Mouse (Mus musculus) G1E (cell line): Measurements from ENCODE around the gene Rara. TPM values are rescaled to one million over a fixed set of nuclear protein-coding genes. Genes with fewer than 3 reads are reported as not detected.

ENCODE experiments used
- ATAC-seq: 2 replicates; pipeline ENCODE4 v1.8.0; 2016; ENCODE audit warnings: mild to moderate bottlenecking; ENCODE audit not compliant: insufficient number of reproducible peaks, poor library complexity, low FRiP score, severe bottlenecking; ENCODE audit errors: extremely low read depth
- DNase-seq: peaks from one replicate; pipeline ENCODE4 v3.0.0; 2012; ENCODE audit warnings: low spot score
- H3K27me3 ChIP-seq: 2 replicates; pipeline ENCODE4 v1.6.1; 2012; ENCODE audit warnings: mild to moderate bottlenecking, low read length, inconsistent platforms; ENCODE audit not compliant: insufficient read depth
- H3K36me3 ChIP-seq: replicated peaks from 2 replicates; pipeline ENCODE3; 2012; ENCODE audit warnings: mild to moderate bottlenecking, inconsistent platforms
- H3K4me1 ChIP-seq: 2 replicates; pipeline ENCODE4 v1.6.1; 2012; ENCODE audit warnings: low read depth, low read length, inconsistent platforms, mixed read lengths; ENCODE audit not compliant: insufficient read depth
- H3K4me3 ChIP-seq: 2 replicates; pipeline ENCODE4 v1.5.1; 2012; ENCODE audit warnings: low read depth, mild to moderate bottlenecking, inconsistent platforms, low read length, moderate library complexity, mixed read lengths
- H3K9me3 ChIP-seq: replicated peaks from 2 replicates; pipeline ENCODE4 v1.6.1; 2012; ENCODE audit warnings: inconsistent platforms
- CTCF ChIP-seq: IDR thresholded peaks from 2 replicates; pipeline ENCODE4 v1.5.1; 2012; ENCODE audit warnings: low read depth, low read length, inconsistent platforms, mixed read lengths
- GATA1 ChIP-seq: IDR thresholded peaks from 2 replicates; pipeline ENCODE4 v1.6.1; 2012; ENCODE audit warnings: borderline replicate concordance, low read length, inconsistent platforms, mixed read lengths
- GATA2 ChIP-seq: IDR thresholded peaks from 2 replicates; pipeline ENCODE4 v1.6.1; 2012; ENCODE audit warnings: low read depth, low read length, inconsistent platforms, borderline replicate concordance
- POLR2AphosphoS5 ChIP-seq: IDR thresholded peaks from 2 replicates; pipeline ENCODE4 v1.6.1; 2012; ENCODE audit warnings: low read depth, low read length, inconsistent platforms; ENCODE audit not compliant: insufficient replicate concordance
- TAL1 ChIP-seq: conservative IDR thresholded peaks from 2 replicates; pipeline ENCODE4 v1.6.1; 2012; ENCODE audit warnings: low read depth, low read length, inconsistent platforms, mixed read lengths
- polyA plus RNA-seq: library from polyadenylated mRNA; stranded (reverse); fragments of >175 nt; gene quantifications from 2 replicates; pipeline ENCODE4 v1.2.3, GENCODE M21; 2012
- total RNA-seq, 2 experiments: library from RNA; stranded (forward) in 1 of 2; stranded (reverse) in 1 of 2; fragments of 200-1000 nt in 1 of 2; fragments of >200 nt in 1 of 2; fragmentation: Nextera tagmentation in 1 of 2; gene quantifications; 2 replicates each; pipeline ENCODE4 v1.2.3; 2014 to 2017

Gene Rara
- total and polyA plus RNA-seq, 3 experiments: 16.9 to 110 (median 84.4) TPM

DNA sequence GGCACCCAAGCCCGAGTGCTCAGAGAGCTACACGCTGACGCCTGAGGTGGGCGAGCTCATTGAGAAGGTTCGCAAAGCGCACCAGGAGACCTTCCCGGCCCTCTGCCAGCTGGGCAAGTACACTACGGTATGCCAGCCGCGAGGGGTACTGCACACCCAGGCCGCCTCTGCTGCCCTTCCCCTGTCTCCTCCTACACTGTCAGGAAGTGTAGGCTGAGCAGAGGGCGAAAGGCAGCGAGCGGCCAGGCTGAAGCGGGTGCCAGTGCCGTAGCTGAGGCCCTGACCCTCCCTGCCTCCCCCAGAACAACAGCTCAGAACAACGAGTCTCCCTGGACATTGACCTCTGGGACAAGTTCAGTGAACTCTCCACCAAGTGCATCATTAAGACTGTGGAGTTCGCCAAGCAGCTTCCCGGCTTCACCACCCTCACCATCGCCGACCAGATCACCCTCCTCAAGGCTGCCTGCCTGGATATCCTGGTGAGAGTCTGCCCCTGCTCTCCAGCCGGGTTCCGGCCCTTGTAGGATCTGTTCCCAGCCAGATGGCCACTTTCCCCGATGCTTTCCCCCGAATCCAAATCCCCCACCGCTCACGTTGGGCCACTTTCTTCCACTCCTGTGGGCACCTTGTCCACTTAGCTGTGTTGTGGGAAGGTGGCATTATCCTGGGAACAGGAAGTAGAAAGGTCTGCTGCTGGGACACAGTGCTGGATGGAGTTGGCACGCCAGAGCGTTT lies 42.7 kb downstream of the Rara start:
- peaks cover 70% of the 10 kb centered on the region for H3K4me1 ChIP-seq
- no peak overlapping the region for H3K4me3 ChIP-seq
- H3K27me3 ChIP-seq: no peaks in the 10 kb centered on the region; the same call in 1 of the 2 replicates
- H3K9me3 ChIP-seq: no peaks in the 10 kb centered on the region
- peaks cover 99% of the 10 kb centered on the region for H3K36me3 ChIP-seq
- ATAC-seq: no peak
- TF ChIP-seq TAL1 (no peak), GATA2 (no peak)
- no peak for DNase-seq

DNA sequence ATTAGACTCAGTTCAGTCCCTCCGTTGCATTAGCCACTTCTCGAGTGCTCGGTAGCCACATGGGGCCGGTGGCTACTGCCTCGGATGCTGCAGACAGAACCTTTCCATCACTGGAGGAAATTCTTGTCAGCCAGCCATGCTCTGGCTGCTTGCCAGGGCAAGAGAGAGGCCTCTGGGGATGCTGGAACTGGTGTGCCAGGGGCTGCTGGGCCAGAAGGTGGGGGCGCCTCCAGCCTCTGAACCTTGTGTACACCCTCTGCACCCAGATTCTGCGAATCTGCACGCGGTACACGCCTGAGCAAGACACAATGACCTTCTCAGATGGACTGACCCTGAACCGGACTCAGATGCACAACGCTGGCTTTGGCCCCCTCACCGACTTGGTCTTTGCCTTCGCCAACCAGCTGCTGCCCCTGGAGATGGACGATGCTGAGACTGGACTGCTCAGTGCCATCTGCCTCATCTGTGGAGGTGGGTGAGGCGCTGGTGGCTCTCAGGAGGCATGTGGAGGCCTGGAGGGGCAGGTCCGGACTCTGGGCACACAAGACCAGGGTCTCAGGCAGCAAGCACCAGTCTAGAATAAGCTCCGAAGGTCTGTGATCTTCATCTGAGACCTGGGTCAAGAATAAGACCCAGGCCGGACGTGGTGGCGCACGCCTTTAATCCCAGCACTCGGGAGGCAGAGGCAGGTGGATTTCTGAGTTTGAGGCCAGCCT lies 43.9 kb downstream of the Rara start:
- Histone ChIP-seq H3K4me1 (peaks cover 60% of the 10 kb centered on the region), H3K4me3 (no peak overlapping the region), H3K9me3 (no peaks in the 10 kb centered on the region), H3K36me3 (peaks cover 88% of the 10 kb centered on the region), H3K27me3 (peaks cover 1% of the 10 kb centered on the region)
- DNase-seq: no peak
- TF ChIP-seq GATA1 (no peak), CTCF (no peak), GATA2 (no peak), TAL1 (no peak), POLR2AphosphoS5 (no peak)
- no peak for ATAC-seq

DNA sequence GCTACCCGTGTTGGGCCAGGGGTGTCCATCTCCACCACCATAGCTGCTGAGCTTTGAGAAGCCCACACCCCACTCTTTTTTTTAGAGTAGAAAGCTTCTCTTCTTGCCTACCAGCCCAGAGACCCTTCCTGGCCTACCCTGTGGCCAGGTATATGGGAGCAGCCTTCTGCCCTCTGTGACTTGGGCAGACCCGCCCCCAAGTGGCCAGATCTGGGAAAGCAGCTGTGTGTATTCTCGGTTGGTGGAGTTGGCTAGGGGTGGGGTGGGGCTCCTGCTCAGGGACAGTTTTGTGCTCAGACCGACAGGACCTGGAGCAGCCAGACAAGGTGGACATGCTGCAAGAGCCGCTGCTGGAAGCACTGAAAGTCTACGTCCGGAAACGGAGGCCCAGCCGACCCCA lies 44.6 kb downstream of the Rara start:
- ATAC-seq: peak; percentile 45; the same call in 1 of the 2 replicates
- H3K27me3 ChIP-seq: peaks cover 3% of the 10 kb centered on the region
- TF ChIP-seq CTCF (peak; percentile 58), POLR2AphosphoS5 (no peak)
- peaks cover 81% of the 10 kb centered on the region for H3K36me3 ChIP-seq
- H3K4me1 ChIP-seq: peaks cover 55% of the 10 kb centered on the region
- DNase-seq: peak; percentile 68
- no peak overlapping the region for H3K4me3 ChIP-seq
- no peaks in the 10 kb centered on the region for H3K9me3 ChIP-seq

DNA sequence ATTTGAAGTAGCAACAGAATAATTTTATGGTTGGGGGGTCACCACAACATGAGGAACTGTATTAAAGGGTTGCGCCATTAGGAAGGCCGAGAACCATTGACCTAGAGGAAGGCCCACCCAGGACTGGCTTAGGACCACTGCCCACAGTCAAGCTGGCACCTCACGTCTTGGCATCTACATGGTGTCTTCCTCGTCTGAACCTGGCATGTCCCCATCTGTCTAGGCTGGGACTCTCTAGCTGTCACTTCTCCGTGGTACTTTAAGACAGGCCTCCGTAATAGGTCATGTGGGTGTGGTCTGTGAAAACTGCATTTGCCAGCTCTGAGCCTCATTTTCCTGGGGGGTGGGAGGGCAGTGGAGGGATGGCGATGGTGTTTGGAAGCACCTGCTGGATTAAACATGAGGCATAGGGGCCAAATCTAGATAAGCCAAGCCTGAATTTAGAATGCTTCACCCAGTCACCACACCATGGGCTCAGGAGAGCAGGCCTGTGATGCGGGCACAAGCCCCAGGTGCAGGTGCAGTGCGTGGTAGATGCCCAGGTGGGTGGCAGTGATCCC lies 45.3 kb downstream of the Rara start:
- TF ChIP-seq CTCF (no peak), POLR2AphosphoS5 (no peak), GATA2 (no peak), GATA1 (no peak), TAL1 (no peak)
- Histone ChIP-seq H3K27me3 (peaks cover 3% of the 10 kb centered on the region), H3K9me3 (no peaks in the 10 kb centered on the region), H3K4me3 (no peak overlapping the region), H3K36me3 (peaks cover 74% of the 10 kb centered on the region), H3K4me1 (peaks cover 55% of the 10 kb centered on the region)
- ATAC-seq: no peak
- no peak for DNase-seq

DNA sequence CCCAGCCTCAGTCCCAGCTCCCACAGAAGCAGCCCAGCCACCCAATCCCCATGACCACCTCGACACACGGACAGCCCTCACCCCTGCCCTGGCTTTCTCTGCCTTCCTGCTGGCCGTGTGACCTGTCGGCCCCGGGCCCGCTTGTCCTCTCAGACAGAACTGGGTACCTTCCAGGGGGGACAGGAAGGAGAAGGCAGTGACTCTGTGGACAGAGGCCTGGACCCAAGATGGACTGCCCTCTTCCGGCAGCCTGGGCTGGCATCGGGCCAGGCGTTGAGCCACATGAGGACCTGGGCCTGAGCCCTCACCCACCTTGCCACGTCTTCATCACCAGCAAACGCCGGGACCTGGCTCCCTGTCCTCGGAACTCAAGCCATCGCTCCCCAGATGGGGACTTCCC lies 46.0 kb downstream of the Rara start:
- no peak for DNase-seq
- Histone ChIP-seq H3K36me3 (peaks cover 67% of the 10 kb centered on the region), H3K27me3 (peaks cover 7% of the 10 kb centered on the region), H3K4me3 (no peak overlapping the region), H3K9me3 (no peaks in the 10 kb centered on the region), H3K4me1 (peaks cover 50% of the 10 kb centered on the region)
- no peak for ATAC-seq
- TF ChIP-seq GATA2: no peak
- no peak for TF ChIP-seq TAL1
- no peak for TF ChIP-seq CTCF
- no peak for TF ChIP-seq GATA1
- no peak for TF ChIP-seq POLR2AphosphoS5

DNA sequence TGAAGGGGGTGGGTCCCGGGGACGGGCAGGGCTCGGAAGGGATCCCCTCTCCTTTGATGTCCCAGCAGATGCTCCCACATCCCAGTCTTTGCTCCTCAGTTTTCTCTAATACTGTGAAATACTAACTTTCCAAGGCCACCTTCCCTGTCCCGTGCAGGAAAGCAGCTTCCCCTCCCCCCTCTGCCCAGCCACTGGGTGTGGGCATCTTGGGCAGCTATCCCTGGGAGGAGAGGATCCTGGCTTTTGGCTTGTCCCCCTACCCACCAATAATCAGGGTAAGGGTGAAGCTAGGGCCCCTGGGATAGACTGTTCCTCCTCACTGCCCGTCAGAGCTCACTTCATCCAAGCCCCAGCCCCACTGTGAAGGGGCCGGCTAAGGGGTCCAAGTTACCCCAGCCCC lies 46.6 kb downstream of the Rara start:
- Histone ChIP-seq H3K9me3 (no peaks in the 10 kb centered on the region), H3K27me3 (peaks cover 13% of the 10 kb centered on the region), H3K4me1 (peaks cover 48% of the 10 kb centered on the region), H3K36me3 (peaks cover 61% of the 10 kb centered on the region), H3K4me3 (no peak overlapping the region)
- no peak for ATAC-seq
- DNase-seq: no peak
- no peak for TF ChIP-seq TAL1
- TF ChIP-seq CTCF: no peak
- TF ChIP-seq GATA1: no peak
- no peak for TF ChIP-seq POLR2AphosphoS5
- no peak for TF ChIP-seq GATA2
